Mouse (Mus musculus): ENCODE data around the gene D5Ertd579e. TPM values are rescaled to one million over a fixed set of nuclear protein-coding genes. Genes with fewer than 3 reads are reported as not detected.

D5Ertd579e gene
- total RNA-seq, 4 experiments from 2014 or later: 89.7 to 97.8 (median 92.7) TPM

- DNase-seq (ENCODE audit: low spot score): no peak
Measured at GRCm38 (mm10) chr5:36720710-36721375, 25.0 kb upstream of the D5Ertd579e start.

GRCm38 (mm10) chr5:36720219-36720618, 24.4 kb upstream of the D5Ertd579e start:
- DNase-seq (ENCODE audit: low spot score): no peak

- no peak for DNase-seq (ENCODE audit: low spot score)
Measured at GRCm38 (mm10) chr5:36719601-36720000, 23.8 kb upstream of the D5Ertd579e start.

- DNase-seq (ENCODE audit: low spot score): no peak
Measured at GRCm38 (mm10) chr5:36719135-36719534, 23.3 kb upstream of the D5Ertd579e start.

- DNase-seq (ENCODE audit: low spot score): no peak
Measured at GRCm38 (mm10) chr5:36717889-36718288, 22.1 kb upstream of the D5Ertd579e start.

GRCm38 (mm10) chr5:36716816-36717215, 21.0 kb upstream of the D5Ertd579e start:
- no peak for DNase-seq (ENCODE audit: low spot score)

- no peak for DNase-seq (ENCODE audit: low spot score)
Measured at GRCm38 (mm10) chr5:36714832-36715231, 19.0 kb upstream of the D5Ertd579e start.

GRCm38 (mm10) chr5:36713693-36714092, 17.9 kb upstream of the D5Ertd579e start:
- DNase-seq (ENCODE audit: low spot score): no peak

- DNase-seq (ENCODE audit: low spot score): peak; percentile 92
Measured at GRCm38 (mm10) chr5:36712553-36713534, 17.0 kb upstream of the D5Ertd579e start.

- DNase-seq (ENCODE audit: low spot score): no peak
Measured at GRCm38 (mm10) chr5:36711863-36712262, 16.0 kb upstream of the D5Ertd579e start.

GRCm38 (mm10) chr5:36705792-36706191, 10.0 kb upstream of the D5Ertd579e start:
- no peak for DNase-seq (ENCODE audit: low spot score)

GRCm38 (mm10) chr5:36705390-36705789, 9.6 kb upstream of the D5Ertd579e start:
- no peak for DNase-seq (ENCODE audit: low spot score)

GRCm38 (mm10) chr5:36704684-36705083, 8.9 kb upstream of the D5Ertd579e start:
- no peak for DNase-seq (ENCODE audit: low spot score)

GRCm38 (mm10) chr5:36700939-36701620, 5.3 kb upstream of the D5Ertd579e start:
- DNase-seq (ENCODE audit: low spot score): no peak

- DNase-seq (ENCODE audit: low spot score): no peak
Measured at GRCm38 (mm10) chr5:36698689-36699088, 2.9 kb upstream of the D5Ertd579e start.

- no peak for DNase-seq (ENCODE audit: low spot score)
Measured at GRCm38 (mm10) chr5:36698067-36698670, 2.3 kb upstream of the D5Ertd579e start.

GRCm38 (mm10) chr5:36696504-36697300, 878 bp upstream of the D5Ertd579e start:
- peak; percentile 33 for DNase-seq (ENCODE audit: low spot score)

GRCm38 (mm10) chr5:36695005-36695404, 819 bp downstream of the D5Ertd579e start:
- no peak for DNase-seq (ENCODE audit: low spot score)

- DNase-seq (ENCODE audit: low spot score): no peak
Measured at GRCm38 (mm10) chr5:36693651-36694050, 2.2 kb downstream of the D5Ertd579e start.

GRCm38 (mm10) chr5:36691423-36691822, 4.4 kb downstream of the D5Ertd579e start:
- no peak for DNase-seq (ENCODE audit: low spot score)

- no peak for DNase-seq (ENCODE audit: low spot score)
Measured at GRCm38 (mm10) chr5:36685170-36685569, 10.7 kb downstream of the D5Ertd579e start.

Data from heart, adult 8-10 months (tissue).